Mouse (Mus musculus) regulatory T cell (primary cell): ENCODE data around the gene Hspa2.

Experiments
- in situ Hi-C: fragments of 300-600 bp; cut with MboI, MseI; formaldehyde crosslinking; loops from one replicate; pipeline ENCODE4 v1.15.1; 2025; ENCODE audit warnings: high pct_unique_total_duplicates

The Hspa2 gene

DNA sequence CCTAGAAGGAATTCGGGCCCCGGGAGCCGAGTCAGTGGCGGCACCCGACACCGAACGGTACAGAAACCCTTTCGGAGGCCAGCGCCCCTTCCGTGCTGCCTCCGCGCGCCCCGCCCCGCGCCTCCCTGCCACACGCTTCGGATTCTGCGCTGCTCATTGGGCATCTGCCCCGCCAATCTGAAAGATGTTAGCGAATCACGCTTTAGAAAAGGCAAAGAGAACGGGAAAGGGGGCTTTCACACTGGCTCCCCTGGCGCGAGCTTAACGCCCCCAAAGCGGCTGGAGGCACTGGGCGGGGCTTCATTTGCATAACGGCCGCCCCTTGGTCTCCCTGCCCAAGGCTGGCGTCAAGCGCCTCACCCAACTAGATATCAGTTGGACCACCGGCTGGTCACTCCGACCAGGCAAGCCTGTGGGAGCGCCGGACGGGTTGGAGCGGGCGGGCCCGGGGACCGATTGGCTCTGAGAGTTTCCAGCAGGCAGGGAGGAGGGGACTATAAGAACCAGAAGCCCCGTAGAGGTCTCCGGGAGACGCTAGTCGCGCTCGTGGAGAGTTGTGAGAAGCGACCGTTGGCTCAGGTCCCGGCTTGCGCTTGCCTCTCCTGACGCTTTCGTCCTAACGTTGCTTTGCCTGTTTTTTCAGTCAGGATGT, at the start of gene Hspa2:
Hspa2 (plus strand) TSS at position 291 of the 652 bp plus-strand sequence.
- in situ Hi-C loops, result no loop called here

DNA sequence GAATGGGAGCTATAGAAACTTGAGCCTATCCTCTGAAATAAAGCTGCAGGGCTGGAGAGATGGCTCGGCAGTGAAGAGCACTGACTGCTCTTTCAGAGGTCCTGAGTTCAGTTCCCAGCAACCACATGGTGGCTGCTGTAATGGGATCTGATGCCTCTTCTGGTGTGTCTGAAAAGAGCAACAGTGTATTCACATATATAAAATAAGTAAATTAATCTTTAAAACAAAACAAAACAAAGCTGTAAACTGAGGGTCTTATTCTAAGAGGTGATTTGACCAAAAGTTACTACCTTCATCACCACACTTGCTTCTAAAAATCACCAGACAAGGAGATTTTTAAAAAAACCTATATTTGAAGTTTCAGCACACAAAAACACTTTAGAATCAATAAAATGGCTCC, 43.1 kb upstream of the Hspa2 start:
- in situ Hi-C loops, result no loop called here

DNA sequence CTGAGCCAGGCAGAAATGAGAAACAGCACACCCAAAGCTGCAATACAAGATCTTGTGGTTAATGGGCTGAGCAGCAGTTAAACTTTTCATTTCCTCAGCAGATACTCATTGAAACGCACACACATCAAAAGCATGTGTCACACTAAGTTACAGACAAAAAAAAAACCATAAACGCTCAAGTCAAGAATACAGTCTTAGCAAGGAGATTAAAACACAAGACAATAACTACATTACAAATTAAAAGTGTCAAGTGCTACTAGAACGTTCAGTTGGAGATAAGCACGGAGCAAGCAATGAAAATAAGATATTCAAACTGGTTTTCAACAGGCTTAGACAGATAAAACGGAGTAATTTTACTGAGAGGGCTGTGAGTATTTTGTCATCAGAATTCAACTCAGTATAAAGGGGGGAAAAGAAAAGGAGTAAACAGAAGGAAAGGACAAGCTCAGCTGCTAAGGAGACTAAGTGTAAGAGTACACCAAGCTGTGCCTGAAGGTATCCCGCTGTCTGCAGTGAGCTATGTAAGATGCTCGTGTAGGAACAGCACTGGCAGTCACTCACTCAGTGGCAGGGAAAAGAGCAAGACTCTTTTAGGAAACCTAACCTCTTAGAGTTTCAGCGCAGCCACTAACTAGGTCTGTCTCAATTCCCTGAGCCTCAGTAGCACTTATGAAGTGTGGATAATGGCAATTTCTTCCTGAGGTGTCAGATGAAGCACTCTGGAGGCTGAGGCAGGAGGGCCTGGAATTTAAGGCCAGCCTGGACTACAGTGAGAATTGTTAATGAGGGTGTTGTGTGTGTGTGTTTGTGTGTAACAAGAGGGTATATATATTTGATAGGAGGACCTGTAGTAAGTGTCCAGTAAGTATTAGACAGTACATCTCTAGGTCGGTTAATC, 42.3 kb upstream of the Hspa2 start:
- in situ Hi-C loops, result no loop called here

DNA sequence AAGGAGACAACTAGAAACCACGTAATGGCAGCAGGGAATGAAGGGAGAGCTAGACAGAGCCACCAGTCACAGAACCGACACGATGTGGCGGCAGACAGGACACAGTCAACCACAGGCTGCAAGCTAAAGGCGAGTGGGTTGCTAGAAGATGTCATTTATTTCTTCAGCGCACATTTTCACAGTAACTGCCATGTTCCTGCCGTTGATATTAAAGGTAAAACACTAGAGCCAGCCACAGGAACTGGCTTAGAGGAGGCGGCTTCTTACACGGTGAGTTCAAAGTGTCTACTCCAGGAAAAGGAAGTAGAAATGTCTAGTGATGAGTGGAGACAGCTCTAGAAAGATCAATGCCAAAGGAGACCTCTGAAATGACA, 41.7 kb upstream of the Hspa2 start:
- in situ Hi-C loops, result no loop called here

DNA sequence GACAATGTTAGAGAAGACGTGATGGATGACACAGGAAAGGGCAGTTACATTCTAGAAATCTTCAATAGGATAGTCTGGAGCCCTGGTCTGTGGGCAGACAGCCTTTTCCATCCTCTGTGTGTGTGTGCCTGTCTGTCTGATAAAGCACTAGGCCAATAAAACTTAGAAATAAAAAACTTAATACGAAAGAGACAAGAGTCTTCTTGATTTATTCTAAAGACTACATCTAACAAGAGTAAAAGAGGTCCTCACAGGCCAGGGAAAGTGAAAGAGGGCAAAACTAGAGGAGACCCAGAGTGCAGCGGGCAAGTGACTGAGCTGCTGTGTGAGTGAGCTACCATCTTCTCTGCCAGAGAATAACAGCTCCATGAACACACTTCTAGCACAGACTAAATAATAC, 37.7 kb upstream of the Hspa2 start:
- in situ Hi-C loops, result no loop called here

DNA sequence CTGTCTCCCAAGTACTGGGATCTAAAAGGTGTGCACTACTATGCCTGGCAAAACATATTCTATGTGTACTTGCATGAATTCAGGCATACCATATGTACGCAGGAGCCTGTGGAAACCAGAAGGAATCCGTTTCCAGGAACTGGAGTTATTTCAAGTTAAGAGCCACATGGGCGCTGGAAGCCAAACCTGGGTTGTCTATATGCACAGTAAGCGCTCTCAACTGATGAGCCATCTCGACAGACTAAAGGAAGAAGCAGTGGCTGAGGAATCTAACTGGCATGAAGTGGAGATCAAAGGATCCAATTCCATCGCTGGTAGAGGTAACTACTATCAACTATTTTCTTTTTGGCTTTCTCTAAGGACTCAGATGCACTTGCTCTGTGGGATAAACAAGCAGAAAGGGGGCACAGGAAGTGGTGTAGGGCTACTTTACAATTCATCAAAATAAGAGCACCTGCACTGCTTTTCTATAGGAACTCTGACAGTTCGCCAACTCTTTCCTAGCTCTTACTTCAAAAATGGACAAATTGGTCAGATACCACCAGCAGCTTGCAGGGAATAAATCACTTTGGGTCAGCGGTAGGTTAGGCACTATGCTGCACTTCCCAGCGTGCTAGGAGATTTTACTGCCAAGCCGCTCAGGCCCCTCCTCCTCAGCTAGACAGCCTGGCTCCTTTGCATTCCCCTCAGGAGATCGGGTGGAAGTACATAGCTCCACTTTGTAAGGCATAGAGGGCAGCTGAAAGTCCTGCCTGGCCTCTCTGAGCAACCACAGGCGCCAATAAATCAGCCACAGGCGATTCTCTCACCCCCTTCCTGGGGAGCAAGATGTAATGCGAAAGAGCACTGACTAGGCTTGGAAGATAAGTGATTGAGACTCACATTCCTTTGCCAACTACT, 36.6 kb upstream of the Hspa2 start:
- in situ Hi-C loops, result no loop called here

DNA sequence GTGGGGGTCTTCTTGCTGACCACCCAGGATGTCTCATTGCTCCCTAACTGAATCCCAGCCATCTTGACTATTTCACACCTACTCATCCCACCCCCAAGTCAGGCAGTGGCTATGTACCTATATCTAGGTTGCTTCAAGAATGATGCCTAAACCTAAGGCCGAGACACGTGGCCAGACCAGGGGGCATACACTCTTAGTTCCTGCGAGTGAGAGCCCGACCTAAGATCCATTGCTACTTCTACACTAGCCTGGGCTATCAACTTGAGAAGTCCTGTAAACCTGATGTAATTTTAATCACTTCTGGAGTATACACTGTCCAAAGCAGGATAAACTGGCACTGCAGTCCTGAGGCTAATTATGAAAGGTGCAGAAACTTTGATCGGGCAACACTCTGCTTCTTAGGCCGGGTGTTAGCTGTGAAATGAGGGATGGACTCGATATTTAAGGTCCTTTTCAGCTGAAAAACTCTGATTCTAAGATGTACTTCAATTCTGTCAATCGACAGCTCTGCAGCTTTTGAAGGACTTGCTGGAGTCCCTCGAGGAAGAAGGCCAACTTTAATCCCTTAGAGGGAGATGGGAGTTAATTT, 35.7 kb upstream of the Hspa2 start:
- in situ Hi-C loops, result no loop called here

DNA sequence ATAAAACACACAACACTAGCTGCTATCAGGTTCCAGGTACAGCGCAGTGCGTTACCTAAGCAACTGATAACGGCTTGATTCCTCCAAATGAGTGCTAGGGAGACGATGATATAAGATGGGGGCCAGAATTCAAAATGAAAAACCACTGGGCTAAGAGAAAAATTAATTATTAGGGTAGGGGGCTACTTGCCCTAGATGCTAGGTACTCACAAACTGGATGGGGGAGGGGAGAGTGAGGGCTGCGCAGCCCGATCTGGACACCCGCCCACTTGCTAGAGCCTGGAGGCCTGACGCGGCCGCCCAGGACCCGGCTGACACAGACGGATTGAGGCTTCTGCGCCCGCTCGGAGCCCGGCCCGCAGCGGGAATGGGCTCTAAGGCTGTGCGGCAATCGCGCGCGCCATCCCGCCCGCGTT, 35.2 kb upstream of the Hspa2 start:
- in situ Hi-C loops, result no loop called here

DNA sequence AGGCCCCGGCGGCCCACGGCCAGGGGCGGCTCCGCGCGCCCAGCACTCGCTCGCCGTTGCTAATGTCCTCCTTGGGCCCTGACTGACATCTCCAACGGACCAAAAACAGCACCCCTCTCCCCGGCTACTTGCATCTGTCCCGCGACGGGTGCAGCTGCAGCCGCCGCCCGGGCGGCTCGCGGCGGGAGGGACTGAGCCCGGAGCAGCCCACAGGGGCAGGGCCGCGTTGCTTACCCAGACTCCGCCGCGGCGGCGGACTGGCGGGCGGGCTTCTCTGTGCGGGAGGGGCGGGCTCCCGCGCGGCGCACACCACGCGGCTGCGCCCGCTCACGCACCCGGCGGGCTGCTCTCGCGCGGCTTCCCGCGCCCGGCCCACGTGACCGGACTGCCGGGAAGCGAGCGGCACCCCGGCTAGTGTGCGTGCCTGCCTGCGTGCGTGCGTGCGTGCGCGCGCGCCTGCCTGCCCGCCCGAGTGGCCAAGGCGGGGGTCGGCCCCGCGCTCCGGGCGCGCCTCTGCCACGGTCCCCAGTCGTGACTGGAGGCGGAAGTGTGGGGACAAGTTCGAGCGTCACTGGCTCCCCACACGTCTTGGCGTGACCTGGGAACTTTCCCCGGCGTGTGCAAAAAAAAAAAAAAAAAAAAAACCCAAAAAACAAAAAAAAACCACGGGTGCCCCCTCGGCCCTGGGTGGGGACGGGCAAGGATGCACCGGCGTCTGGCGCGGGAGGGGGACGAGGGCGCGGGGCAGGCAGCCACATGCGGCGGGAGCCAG, 34.6 kb upstream of the Hspa2 start, which contains the start of gene Zbtb25:
Zbtb25 (minus strand) TSS at position 397 of the 772 bp plus-strand sequence.
- in situ Hi-C loops, result no loop called here

DNA sequence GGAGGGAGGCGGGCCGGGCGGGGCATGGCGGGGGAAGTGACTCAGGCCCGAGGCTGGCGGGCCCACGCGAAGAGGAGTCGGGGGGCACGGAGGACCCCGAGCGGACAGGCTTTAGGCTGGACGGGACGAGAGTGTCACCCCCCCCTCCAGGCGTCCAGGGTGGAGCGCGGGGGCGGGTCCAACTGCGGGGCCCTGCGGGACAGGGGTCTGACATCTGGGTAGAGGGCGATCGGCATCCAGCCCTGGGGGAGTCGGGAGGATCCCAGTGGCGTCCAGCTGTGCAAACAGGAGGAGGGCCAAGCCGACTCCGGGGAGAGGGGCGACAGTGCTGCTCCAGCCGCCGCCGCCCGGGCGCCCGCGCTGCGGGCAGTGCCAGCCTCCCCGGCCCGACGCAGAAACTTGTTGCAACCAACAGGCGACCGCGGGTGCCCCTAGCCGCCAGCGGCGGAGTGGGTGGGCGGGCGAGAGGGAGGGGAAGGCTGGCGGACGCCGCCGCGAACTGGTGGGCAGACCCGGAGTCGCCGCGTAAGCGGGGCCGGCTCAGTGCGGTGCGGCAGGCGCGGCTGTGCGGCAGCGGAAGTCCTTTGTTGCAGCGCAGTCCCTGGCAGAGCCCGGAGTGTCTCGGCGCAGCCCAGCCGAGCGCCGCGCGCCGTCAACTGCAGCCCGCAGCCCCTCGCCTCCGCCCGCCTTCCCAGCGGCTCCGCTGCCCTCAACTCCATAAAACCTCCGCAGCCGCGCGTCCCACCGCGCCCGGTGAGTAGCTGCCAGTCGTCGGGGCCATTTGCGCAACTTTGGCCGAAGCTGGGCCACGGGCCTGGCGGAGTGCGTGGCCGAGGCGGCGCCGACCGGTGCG, 33.8 kb upstream of the Hspa2 start, which contains the start of gene Zbtb1:
Zbtb1 (plus strand) TSS at position 289 of the 853 bp plus-strand sequence.
- in situ Hi-C loops, result no loop called here

DNA sequence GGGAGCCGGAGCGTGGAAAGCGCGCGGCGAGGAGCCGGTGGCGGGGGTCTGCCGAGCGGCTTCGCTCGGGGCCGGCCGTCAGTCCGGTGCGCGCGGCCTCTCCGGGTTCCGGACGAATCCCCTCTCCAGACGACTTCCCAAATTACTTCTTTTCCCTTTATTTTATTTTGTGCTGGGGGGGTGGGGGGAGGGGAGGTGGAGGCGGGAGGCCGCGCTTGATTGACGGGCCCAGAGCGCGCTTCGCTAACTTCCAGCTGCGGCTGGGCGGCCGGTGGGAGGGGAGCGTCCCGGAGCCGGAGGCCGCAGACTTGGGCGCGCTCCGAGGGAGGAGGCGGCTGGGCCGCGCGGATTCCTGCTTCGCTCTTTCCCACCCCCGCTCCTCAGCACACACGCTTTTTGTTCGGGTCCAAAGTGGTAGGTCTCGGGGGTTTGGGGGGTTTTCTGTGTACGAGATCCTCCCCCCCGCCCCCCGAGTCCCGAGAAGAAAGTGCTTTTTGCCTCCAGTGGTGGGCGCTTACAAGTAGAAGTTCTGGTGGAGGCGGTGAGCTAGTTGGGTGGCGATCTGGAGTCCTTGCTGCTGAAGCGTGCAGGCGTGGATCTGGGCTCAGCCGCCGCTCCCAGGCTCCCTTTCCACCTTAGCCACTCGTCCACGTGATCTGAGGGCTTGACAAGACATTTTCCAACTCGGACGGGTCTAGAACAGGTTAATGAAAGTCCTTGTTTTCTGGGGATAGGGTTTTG, 33.0 kb upstream of the Hspa2 start:
- in situ Hi-C loops, result no loop called here

DNA sequence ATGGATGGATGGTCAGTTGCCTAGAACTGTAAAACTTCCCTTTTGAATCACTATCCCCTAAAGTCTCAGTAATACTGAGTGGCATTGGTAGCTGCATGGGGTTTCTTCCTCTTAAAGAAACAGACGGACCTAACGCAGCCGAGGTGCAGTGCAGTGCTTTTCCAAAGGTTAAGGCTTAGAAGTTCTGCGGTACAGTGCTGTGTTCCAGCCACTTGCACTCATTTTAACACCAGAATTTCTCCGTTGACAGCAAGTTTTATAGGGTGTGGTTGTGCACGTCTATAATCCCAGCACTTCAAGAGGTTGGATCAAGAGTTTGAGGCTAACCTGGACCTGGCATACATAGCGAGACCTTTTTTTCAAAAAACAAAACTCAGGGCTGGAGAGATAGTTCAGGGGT, 31.9 kb upstream of the Hspa2 start:
- in situ Hi-C loops, result no loop called here

DNA sequence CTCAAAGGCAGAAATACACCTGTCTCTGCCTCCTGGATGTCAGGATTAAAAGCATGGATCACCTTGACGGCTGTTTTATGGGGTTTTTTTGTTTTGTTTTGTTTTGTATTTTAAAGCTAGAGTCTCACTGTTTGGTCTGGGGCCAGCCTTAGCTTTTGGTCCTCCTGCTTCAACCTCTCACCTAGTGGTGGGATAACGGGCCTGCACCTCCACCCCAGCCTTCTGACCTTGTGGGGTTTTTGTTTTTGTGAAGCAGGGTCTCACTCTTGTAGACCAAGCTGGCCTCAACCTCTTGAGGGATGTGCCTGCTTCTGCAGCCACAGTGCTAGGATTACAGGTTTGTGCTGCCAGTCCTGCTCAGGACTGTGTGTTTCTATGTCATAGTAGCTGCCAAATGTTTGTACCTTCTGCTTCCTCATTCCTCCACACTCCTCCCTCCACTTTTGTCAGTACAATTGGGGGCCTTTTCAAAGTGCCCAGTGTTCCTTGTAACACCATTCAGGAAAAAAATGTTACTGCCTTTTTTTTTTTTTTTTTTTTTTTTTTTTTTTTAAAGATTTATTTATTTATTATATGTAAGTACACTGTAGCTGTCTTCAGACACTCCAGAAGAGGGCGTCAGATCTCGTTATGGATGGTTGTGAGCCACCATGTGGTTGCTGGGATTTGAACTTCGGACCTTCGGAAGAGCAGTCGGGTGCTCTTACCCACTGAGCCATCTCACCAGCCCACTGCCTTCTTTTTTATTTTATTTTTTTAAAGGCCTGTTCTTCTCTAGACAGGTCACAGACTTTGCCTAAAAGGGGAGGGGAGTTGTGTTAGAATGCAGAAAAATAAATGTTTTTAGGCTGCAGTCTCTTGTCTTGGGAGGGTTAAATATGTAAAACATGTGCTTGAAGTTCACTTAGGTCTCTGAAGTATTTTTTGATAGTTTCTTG, 30.8 kb upstream of the Hspa2 start:
- in situ Hi-C loops, result no loop called here

DNA sequence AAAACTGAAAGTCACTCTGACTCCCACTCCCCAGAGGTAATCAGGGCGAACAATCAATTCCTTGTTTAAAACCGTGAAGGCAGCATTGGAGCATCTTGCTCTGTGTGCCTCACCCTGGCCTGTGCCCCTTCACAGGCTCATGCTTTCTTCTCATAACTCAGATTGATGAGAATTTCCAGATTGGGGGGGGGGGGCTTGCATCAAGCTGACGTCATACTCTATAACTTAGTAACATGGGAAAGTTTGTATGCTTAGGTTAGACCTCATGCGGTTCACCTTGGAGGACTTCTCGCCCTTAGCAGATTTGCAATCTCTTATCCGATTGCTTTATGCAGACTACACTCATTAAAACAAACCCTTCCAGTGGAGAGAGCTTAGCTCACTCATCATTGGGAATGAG, 30.0 kb upstream of the Hspa2 start:
- in situ Hi-C loops, result no loop called here

DNA sequence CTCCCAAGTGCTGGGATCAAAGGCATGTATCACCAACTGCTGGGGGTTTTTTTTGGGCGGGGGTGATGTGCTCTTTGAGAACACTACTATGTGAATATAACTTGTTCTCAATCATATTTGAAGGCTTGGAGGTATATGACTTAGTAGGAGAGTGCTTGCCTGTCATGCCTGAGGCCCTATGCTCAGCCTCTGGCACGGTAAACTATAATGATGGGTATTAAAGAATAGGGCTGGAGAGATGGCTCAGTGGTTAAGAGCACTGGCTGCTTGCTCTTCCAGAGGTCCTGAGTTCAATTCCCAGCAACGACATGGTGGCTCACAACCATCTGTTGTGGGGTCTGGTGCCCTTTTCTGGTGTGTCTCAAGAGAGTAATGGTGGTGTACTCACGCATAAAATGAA, 29.1 kb upstream of the Hspa2 start:
- in situ Hi-C loops, result no loop called here

DNA sequence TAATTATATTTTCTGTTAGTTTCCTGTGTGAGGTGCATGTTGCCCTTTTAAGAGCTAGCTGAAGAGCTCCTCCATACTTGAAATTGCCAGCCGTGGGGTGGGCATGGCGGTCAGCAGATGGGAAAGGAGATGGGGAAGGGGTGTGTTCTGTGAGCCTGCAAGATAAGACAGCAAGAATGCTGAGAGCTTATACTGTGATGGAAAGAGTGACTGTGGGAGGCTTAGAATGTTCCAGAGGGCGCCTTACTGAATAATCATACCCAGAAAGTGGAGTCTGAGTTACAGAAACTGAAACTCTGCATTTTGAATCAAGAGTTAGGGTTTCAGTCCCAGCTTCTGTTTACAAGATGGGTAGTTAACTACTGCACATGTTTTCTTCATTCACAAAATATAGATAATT, 28.5 kb upstream of the Hspa2 start:
- in situ Hi-C loops, result no loop called here

DNA sequence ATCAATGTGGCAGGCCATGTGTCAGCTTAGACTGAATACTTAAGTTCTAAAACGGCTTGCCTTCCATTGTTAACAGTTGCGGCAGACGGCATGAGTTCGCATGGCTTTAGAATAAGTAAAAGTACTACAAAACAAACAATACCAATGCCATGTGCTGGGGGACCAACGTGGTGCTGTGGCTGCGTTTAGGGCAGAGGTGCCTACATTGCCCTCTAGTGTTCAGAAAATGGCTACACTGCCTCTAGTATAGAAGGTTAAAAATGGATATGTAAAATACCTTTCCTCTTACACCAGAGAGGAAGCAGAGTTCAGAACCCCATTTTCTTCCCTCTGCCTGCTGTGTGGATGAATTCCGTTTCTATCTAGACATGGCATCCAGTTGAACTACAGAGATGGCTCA, 27.3 kb upstream of the Hspa2 start:
- in situ Hi-C loops, result no loop called here

DNA sequence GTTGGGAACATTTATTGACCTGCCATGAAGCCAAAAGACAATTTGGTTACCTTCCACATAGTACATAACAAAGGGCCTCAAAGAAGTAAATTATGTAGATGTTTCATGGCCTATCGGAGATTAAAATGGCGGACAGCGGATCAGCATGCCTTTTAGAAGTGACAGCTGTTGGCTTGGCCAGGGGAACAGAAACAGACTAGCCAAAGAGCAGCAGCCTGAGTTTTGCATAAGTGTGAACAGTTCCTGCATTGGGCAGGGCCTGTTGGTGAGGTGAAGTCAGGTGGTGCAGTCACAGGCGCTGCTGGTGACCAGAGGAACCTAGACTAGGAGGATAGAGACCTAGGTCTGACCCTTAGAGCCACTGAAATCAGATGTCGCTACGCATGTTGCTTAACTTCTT, 26.9 kb upstream of the Hspa2 start:
- in situ Hi-C loops, result no loop called here
